Mouse (Mus musculus) CH12.LX (cell line): Measurements from ENCODE around the gene Mul1. TPM values are rescaled to one million over a fixed set of nuclear protein-coding genes. Genes with fewer than 3 reads are reported as not detected.

Experiments used
- DNase-seq: peaks from one replicate; pipeline ENCODE4 v3.0.0-alpha.2; 2013; ENCODE audit errors: extremely low read depth
- H3K27ac ChIP-seq: 2 replicates; pipeline ENCODE4 v1.5.1; 2012; ENCODE audit warnings: low read depth, mild to moderate bottlenecking, control low read depth, moderate library complexity; ENCODE audit not compliant: insufficient read depth
- H3K27me3 ChIP-seq: replicated peaks from 2 replicates; pipeline ENCODE3; 2012; ENCODE audit warnings: inconsistent platforms
- H3K36me3 ChIP-seq, 2 experiments: replicated peaks in 1 of 2; 2 replicates each; pipeline versions ENCODE3 to v1.6.1; 2012; ENCODE audit warnings: inconsistent platforms in 1 of 2, low read length in 1 of 2, mild to moderate bottlenecking in 1 of 2, mixed read lengths in 1 of 2, moderate library complexity in 1 of 2; ENCODE audit not compliant: control insufficient read depth in 1 of 2, insufficient read depth in 1 of 2
- H3K4me1 ChIP-seq, 2 experiments: 2 replicates each; pipeline ENCODE4 v1.6.1; 2012; ENCODE audit warnings: inconsistent platforms in 1 of 2, moderate library complexity in 1 of 2; ENCODE audit not compliant: insufficient read depth in 2 of 2, control insufficient read depth in 1 of 2
- H3K4me2 ChIP-seq: 2 replicates; pipeline ENCODE4 v1.6.1; 2012; ENCODE audit warnings: low read depth, mild to moderate bottlenecking, control low read depth; ENCODE audit not compliant: poor library complexity, insufficient read depth, severe bottlenecking
- H3K4me3 ChIP-seq, 3 experiments: fragments of 150-350 bp in 1 of 3; sonication (generic) in 1 of 3; replicated peaks in 1 of 3; 2 replicates each; pipeline versions ENCODE3 to v1.5.1; 2011 to 2012; ENCODE audit warnings: low read depth in 2 of 3, low read length in 2 of 3, mild to moderate bottlenecking in 2 of 3, moderate library complexity in 2 of 3, control low read depth in 1 of 3, improper control_type of control experiment in 1 of 3, inconsistent platforms in 1 of 3, mixed read lengths in 1 of 3; ENCODE audit not compliant: poor library complexity in 1 of 3
- H3K79me2 ChIP-seq: replicated peaks from 2 replicates; pipeline ENCODE4 v1.6.1; 2012; ENCODE audit warnings: mild to moderate bottlenecking, moderate library complexity; ENCODE audit not compliant: control insufficient read depth, poor library complexity, insufficient read depth, severe bottlenecking; ENCODE audit errors: extremely low read depth
- H3K9ac ChIP-seq: 2 replicates; pipeline ENCODE4 v1.6.1; 2012; ENCODE audit warnings: low read depth, mild to moderate bottlenecking, control low read depth, moderate library complexity; ENCODE audit not compliant: insufficient read depth
- H3K9me3 ChIP-seq: replicated peaks from 2 replicates; pipeline ENCODE3; 2012; ENCODE audit warnings: low read length, inconsistent platforms, mixed read lengths
- CHD1 ChIP-seq: IDR thresholded peaks from 2 replicates; pipeline ENCODE4 v1.6.1; 2012; ENCODE audit warnings: low read depth, low read length, improper control_type of control experiment, inconsistent platforms
- CHD2 ChIP-seq: IDR thresholded peaks from 2 replicates; pipeline ENCODE4 v1.6.1; 2011; ENCODE audit warnings: low read length, improper control_type of control experiment
- E2F4 ChIP-seq: IDR thresholded peaks from 2 replicates; pipeline ENCODE4 v1.6.1; 2011; ENCODE audit warnings: low read depth, low read length, improper control_type of control experiment; ENCODE audit not compliant: insufficient replicate concordance
- EP300 ChIP-seq: IDR thresholded peaks from 2 replicates; pipeline ENCODE4 v1.6.1; 2011; ENCODE audit warnings: low read length, improper control_type of control experiment
- ETS1 ChIP-seq: conservative IDR thresholded peaks from 2 replicates; pipeline ENCODE4 v1.6.1; 2012; ENCODE audit warnings: low read depth, mild to moderate bottlenecking, inconsistent platforms, low read length, improper control_type of control experiment, moderate library complexity
- GABPA ChIP-seq: IDR thresholded peaks from 2 replicates; pipeline ENCODE4 v1.6.1; 2012; ENCODE audit warnings: low read depth, low read length, improper control_type of control experiment, inconsistent platforms; ENCODE audit not compliant: insufficient replicate concordance
- HCFC1 ChIP-seq: IDR thresholded peaks from 2 replicates; pipeline ENCODE4 v1.6.1; 2012; ENCODE audit warnings: low read depth, mild to moderate bottlenecking, inconsistent platforms, low read length, improper control_type of control experiment
- IRF4 ChIP-seq: IDR thresholded peaks from 2 replicates; pipeline ENCODE4 v1.6.1; 2014; ENCODE audit warnings: low read depth, mild to moderate bottlenecking, inconsistent platforms, low read length, improper control_type of control experiment
- JUN ChIP-seq: IDR thresholded peaks from 2 replicates; pipeline ENCODE4 v1.6.1; 2011; ENCODE audit warnings: low read depth, mild to moderate bottlenecking, low read length, improper control_type of control experiment, moderate library complexity; ENCODE audit not compliant: insufficient read depth
- KAT2A ChIP-seq: IDR thresholded peaks from 2 replicates; pipeline ENCODE4 v1.6.1; 2012; ENCODE audit warnings: low read length, improper control_type of control experiment, inconsistent platforms; ENCODE audit not compliant: insufficient replicate concordance
- MAX ChIP-seq: IDR thresholded peaks from 2 replicates; pipeline ENCODE4 v1.6.1; 2011; ENCODE audit warnings: low read length, improper control_type of control experiment
- MEF2A ChIP-seq: IDR thresholded peaks from 2 replicates; pipeline ENCODE4 v1.6.1; 2014; ENCODE audit warnings: low read depth, mild to moderate bottlenecking, inconsistent platforms, low read length, improper control_type of control experiment, borderline replicate concordance
- MXI1 ChIP-seq: IDR thresholded peaks from 2 replicates; pipeline ENCODE4 v1.6.1; 2011; ENCODE audit warnings: mild to moderate bottlenecking, low read depth, low read length, improper control_type of control experiment
- MYC ChIP-seq: IDR thresholded peaks from 2 replicates; pipeline ENCODE4 v1.6.1; 2011; ENCODE audit warnings: low read depth, mild to moderate bottlenecking, improper control_type of control experiment, low read length
- NELFE ChIP-seq: IDR thresholded peaks from 2 replicates; pipeline ENCODE4 v1.6.1; 2011; ENCODE audit warnings: low read depth, low read length, improper control_type of control experiment
- NRF1 ChIP-seq: IDR thresholded peaks from 2 replicates; pipeline ENCODE4 v1.6.1; 2014; ENCODE audit warnings: low read depth, mild to moderate bottlenecking, inconsistent platforms, low read length, improper control_type of control experiment, moderate library complexity
- PAX5 ChIP-seq: IDR thresholded peaks from 2 replicates; pipeline ENCODE4 v1.6.1; 2012; ENCODE audit warnings: low read length, inconsistent platforms, mixed read lengths
- POLR2A ChIP-seq: IDR thresholded peaks from 2 replicates; pipeline ENCODE4 v1.6.1; 2011; ENCODE audit warnings: low read depth, mild to moderate bottlenecking, improper control_type of control experiment, low read length
- POLR2AphosphoS2 ChIP-seq: IDR thresholded peaks from 2 replicates; pipeline ENCODE4 v1.6.1; 2011; ENCODE audit warnings: low read depth, low read length, improper control_type of control experiment
- RAD21 ChIP-seq: IDR thresholded peaks from 2 replicates; pipeline ENCODE4 v1.6.1; 2011; ENCODE audit warnings: low read depth, mild to moderate bottlenecking, low read length, improper control_type of control experiment, moderate library complexity
- RCOR1 ChIP-seq: conservative IDR thresholded peaks from 2 replicates; pipeline ENCODE4 v1.6.1; 2012; ENCODE audit warnings: low read depth, mild to moderate bottlenecking, inconsistent platforms, low read length, improper control_type of control experiment
- SIN3A ChIP-seq: IDR thresholded peaks from 2 replicates; pipeline ENCODE4 v1.6.1; 2012; ENCODE audit warnings: low read length, improper control_type of control experiment, inconsistent platforms
- SMC3 ChIP-seq: IDR thresholded peaks from 2 replicates; pipeline ENCODE4 v1.6.1; 2011; ENCODE audit warnings: low read depth, low read length, improper control_type of control experiment
- TBP ChIP-seq: conservative IDR thresholded peaks from 2 replicates; pipeline ENCODE4 v1.6.1; 2011; ENCODE audit warnings: low read depth, low read length, improper control_type of control experiment
- ZC3H11A ChIP-seq: IDR thresholded peaks from 2 replicates; pipeline ENCODE4 v1.6.1; 2012; ENCODE audit warnings: low read depth, mild to moderate bottlenecking, inconsistent platforms, low read length, improper control_type of control experiment
- ZKSCAN1 ChIP-seq: IDR thresholded peaks from 2 replicates; pipeline ENCODE4 v1.6.1; 2012; ENCODE audit warnings: low read depth, inconsistent platforms, low read length, improper control_type of control experiment, borderline replicate concordance
- ZMIZ1 ChIP-seq: IDR thresholded peaks from 2 replicates; pipeline ENCODE4 v1.6.1; 2012; ENCODE audit warnings: low read depth, mild to moderate bottlenecking, inconsistent platforms, low read length, improper control_type of control experiment
- ZNF384 ChIP-seq: IDR thresholded peaks from 2 replicates; pipeline ENCODE4 v1.6.1; 2012; ENCODE audit warnings: low read depth, low read length, improper control_type of control experiment, inconsistent platforms
- dilution Hi-C: fragments of 300-500 bp; cut with MboI; formaldehyde crosslinking; loops from 2 replicates; pipeline ENCODE4 v1.14.3; 2020; ENCODE audit warnings: low sequenced_read_pairs; ENCODE audit not compliant: extremely low pct_unique_long_range_greater_than_20kb, extremely low pct_ligation_motif_present
- in situ Hi-C: fragments of 300-500 bp; cut with MboI; formaldehyde crosslinking; loops from 3 replicates; pipeline ENCODE4 v1.14.3; 2019; ENCODE audit warnings: low sequenced_read_pairs, low pct_ligation_motif_present, low pct_unique_long_range_greater_than_20kb, mixed read lengths
- polyA plus RNA-seq: library from polyadenylated mRNA; unstranded; fragments of >175 nt; gene quantifications from 2 replicates; pipeline ENCODE4 v1.2.1, GENCODE M21; 2012; ENCODE audit warnings: low read depth; ENCODE audit not compliant: insufficient read length
- total RNA-seq, 2 experiments: library from RNA; depleted of rRNA; stranded (reverse); fragments of 300-350 nt in 1 of 2; fragments of >200 nt in 1 of 2; gene quantifications; 2 replicates each; pipeline ENCODE4 v1.2.3; 2012 to 2014

The Mul1 gene
- total and polyA plus RNA-seq, 3 experiments: 10.2 to 20.2 (median 12.3) TPM

DNA sequence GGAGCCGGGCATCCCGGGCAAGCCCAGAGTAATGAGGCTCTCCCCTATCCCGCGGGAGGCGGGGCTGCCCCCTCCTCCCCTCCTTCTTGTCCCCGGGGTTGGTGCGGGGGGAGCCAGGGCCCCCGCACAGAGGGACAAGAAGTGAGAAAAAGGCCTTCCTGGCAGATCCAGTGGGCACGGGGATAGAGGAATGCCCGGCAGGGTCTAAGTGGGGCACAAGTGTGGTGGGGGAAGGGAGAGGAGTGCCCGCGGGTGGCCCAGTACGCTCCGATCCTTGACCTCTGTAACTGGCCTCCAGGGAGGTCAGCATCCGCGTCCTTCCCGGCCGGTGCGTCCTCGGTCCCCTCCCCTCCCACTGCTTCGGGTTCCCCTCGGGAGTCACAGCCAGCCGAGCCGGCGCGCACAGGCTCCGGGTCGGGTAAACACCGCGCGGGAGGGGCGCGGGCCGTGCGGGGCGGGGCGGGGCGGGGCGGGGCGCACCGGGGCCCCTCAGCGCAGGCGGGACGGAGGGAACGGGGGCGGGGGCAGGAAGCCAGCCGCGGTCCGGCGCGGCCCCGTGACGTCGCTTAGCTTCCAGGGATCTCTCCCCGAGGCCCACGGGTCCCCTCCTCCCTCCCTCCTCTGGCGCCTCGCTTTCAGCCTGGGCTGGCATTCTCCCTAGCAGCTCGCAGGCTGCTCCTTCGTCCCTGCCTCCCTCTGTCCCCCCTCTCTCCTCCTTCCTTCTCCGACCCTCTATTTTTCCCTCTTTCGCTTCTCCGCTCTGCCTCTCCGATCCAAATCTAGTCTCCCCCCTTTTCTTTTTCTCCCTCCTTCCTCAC, 19.5 kb downstream of the Mul1 start, which contains the start of gene Camk2n1:
Gene Camk2n1, plus strand, starts transcription at position 562 of the 818 bp plus-strand sequence.
- TF ChIP-seq TBP: no peak
- TF ChIP-seq ETS1: no peak
- no peak for TF ChIP-seq HCFC1
- TF ChIP-seq GABPA: no peak
- TF ChIP-seq CHD1: no peak
- no peak for TF ChIP-seq RCOR1
- TF ChIP-seq PAX5: no peak
- no peak for TF ChIP-seq ZC3H11A
- no peak for TF ChIP-seq MXI1
- no peak for TF ChIP-seq KAT2A
- TF ChIP-seq ZNF384: no peak
- TF ChIP-seq SIN3A: no peak
- TF ChIP-seq RAD21: no peak
- TF ChIP-seq SMC3: no peak
- TF ChIP-seq POLR2A: no peak
- TF ChIP-seq ZMIZ1: no peak
- no peak for TF ChIP-seq NRF1
- TF ChIP-seq, all 38 proteins: peak for 0
- Histone ChIP-seq H3K27ac (no peak within 1 kb of the TSS), H3K4me2 (peak within 1 kb of the TSS; percentile 85), H3K36me3 (no peaks in the 10 kb centered on the region), H3K79me2 (no peaks in the 10 kb centered on the region), H3K9me3 (peaks cover 2% of the 10 kb centered on the region), H3K4me1 (peaks cover 11 to 37% of the 10 kb centered on the region in 2 experiments), H3K9ac (peak within 1 kb of the TSS; percentile 72), H3K27me3 (peaks cover 94% of the 10 kb centered on the region), H3K4me3 (peak within 1 kb of the TSS; percentile 29 to 68 (median 48))
- dilution Hi-C loops: no loop called here
- in situ Hi-C loops: loop anchor here (5.0 kb wide), 1 partner anchor 108 kb away; no protein-coding TSS in a partner anchor
- no peak for DNase-seq

DNA sequence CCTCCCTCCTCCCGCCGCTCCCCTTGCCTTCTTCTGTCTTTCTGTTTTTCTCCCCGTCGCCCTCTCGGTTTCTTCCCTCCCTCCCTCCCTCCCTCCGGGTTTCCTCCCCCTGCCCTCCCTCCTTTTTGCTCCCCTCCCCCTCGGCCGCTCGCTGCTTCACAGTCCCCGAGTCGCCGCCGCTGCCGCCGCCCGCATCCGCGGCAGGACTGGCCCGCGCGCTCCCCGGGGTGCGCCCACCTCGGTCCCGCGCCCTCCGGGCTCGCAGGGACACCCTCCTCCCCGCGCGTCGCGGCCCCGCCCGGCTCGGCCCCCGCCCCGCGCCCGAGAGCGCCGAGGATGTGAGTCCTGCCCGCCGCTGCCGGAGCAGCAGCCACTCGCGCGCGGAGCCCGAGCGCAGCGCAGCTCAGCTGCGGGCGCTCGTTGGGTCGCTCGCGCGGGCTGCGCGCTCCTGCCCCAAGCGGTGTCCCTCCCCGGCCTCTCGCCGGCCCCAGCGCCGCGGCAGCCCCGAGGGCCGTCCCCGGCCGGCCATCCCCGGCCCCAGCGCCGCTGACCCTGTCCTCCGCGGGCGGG, 20.2 kb downstream of the Mul1 start:
- H3K79me2 ChIP-seq: no peaks in the 10 kb centered on the region
- in situ Hi-C loops: loop anchor here (5.0 kb wide), 1 partner anchor 108 kb away; no protein-coding TSS in a partner anchor
- no peaks in the 10 kb centered on the region for H3K36me3 ChIP-seq
- peak overlapping the region; percentile 29 to 68 (median 48) for H3K4me3 ChIP-seq
- dilution Hi-C loops: no loop called here
- peaks cover 12 to 40% of the 10 kb centered on the region in 2 experiments for H3K4me1 ChIP-seq
- H3K9me3 ChIP-seq: peaks cover 2% of the 10 kb centered on the region
- H3K4me2 ChIP-seq: peak overlapping the region; percentile 85
- H3K27me3 ChIP-seq: peaks cover 95% of the 10 kb centered on the region
- TF ChIP-seq MXI1 (no peak), RCOR1 (no peak), MYC (no peak), ZKSCAN1 (no peak), MAX (no peak), NRF1 (no peak), GABPA (no peak), MEF2A (no peak), HCFC1 (no peak), NELFE (no peak), CHD1 (no peak), EP300 (no peak), POLR2AphosphoS2 (no peak), POLR2A (no peak), JUN (no peak), CHD2 (no peak), E2F4 (no peak), IRF4 (no peak)
- DNase-seq: no peak
- H3K9ac ChIP-seq: peak overlapping the region; percentile 72; the same call in 1 of the 2 replicates
- no peak overlapping the region for H3K27ac ChIP-seq
